Mouse (Mus musculus) skeletal muscle tissue, adult 2 months (tissue): ENCODE measurements around the gene Col24a1.

Source experiments
- DNase-seq: peaks from one replicate; pipeline ENCODE4 v3.0.0-alpha.2; 2012; ENCODE audit warnings: low read depth, low spot score

Col24a1 gene

DNA sequence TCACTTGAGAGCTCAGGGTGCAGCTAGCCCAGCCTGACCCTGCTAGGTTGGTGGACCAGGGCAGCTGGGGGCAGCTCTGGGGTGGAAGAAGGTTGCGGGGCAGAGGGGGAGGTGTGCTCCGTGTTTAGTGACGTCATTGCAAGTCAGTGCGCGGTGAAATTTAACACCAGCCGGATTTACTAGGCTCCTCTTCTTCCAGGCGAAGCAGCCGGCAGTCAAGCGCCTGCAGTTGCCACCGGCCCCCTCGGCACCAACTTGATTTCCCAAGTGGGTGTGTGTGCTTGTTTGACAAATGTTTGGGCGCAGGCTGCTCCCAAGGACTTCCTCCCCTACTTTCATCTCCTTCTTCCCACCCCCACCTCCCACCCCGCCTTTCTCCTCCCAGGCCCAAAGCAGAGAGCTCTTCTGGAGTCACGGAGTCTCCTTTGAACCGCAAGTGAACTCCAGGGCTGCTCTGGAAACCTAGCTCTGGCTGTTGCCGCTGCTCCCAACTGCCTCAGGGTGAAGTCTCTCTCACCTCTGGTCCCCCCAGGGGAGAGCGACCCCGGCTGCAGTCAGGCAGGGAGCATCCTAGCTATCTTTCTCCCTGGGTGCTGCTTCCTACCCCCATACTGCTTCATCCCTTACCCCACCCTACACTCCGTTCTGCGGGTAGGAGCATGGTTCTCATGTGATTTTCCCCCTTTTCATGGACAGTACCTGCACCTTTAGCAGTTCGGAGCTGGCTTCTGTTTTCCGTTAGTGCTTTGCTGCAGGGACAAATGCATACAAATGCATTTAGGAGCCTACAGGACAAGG is at the start of gene Col24a1:
Gene Col24a1 (plus strand): TSS at position 136 of the 798 bp plus-strand sequence.
- peak; percentile 39 for DNase-seq

DNA sequence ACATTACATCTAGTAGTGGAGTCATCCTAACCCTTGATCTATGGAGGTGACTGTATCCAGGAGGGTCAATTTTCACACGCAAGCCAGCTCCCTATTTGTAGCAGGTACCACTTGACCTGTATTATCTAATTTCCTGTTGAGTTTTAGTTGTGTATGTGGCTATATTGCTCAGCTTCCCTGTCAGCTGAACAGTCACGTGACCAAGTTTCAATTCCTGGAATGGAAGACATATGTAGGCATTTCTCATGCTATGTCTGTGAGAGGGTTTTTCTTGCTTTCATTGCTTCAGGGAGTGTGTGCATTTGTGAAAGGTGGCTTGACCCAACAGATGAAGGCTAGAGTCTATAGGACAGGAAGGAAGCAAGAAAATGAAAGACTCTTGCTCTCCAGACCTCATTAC is 44.2 kb upstream of the Col24a1 start:
- DNase-seq, result no peak

DNA sequence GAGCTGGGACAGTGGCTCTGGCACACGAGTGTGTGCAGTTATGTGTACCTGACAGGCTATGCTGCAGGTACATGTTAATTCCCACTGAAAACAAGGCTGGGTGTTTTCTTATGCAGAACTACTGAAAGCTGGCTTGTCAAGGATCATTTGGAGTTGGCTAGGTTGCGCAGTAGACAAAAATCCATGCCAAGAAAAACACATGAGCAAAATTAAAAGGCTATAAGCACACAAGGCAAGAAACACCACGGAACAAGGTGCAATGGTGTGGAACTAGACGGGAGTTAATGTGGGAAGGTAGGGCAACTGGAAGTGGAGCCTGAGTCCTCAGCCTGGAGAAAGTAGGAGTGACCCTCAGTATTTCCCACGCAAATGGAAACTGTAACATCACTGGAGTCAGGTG is 39.2 kb upstream of the Col24a1 start:
- no peak for DNase-seq

DNA sequence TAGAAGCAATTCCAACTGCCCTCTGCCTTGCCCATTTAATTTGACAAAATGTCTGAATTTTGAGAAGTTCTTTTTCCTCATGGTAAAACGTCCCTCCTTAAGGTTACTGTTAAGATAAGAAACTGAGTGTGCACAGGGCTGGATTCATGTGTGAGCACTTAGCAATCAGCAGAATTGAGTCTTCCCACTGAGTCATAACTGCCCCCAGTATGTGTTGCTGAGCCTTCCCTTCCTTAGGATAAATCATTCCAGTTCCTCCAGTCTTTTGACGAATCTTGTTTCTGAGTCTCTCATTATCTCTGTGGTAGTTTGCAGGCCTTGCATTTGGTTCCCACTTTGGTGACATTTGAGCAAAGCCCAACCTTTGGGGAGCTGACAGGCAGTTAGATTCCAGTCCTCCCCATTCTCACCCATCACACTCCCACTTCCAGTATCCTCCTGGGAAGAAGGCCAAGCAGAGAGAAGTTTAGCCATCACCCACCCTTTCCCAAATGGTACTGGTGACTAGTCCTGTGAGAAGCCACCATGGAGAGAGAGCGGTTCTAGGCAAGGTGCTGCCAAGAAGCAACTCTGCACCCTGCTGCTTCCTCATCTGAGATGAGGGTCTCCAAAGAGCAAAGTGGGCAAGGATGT is 37.4 kb upstream of the Col24a1 start:
- DNase-seq, result no peak

DNA sequence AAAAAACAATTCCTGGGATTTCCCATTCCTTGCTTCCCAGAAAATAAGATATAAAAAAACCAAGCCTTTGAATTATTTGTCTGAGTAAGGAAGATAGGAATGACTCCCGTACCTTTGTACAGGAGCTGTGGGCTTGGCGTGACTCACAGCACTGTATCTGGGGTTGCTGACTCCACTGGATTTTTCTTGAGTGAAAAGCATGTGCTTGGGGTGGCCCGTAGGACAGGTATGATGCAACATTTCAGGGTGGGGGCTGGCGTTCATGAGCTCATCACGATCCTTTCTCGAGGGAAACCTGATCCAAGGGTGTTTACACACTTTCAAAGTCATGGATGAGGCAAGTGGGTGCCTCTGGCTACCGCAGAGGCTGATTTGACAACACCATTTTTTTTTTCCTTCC is 35.6 kb upstream of the Col24a1 start:
- DNase-seq, result no peak

DNA sequence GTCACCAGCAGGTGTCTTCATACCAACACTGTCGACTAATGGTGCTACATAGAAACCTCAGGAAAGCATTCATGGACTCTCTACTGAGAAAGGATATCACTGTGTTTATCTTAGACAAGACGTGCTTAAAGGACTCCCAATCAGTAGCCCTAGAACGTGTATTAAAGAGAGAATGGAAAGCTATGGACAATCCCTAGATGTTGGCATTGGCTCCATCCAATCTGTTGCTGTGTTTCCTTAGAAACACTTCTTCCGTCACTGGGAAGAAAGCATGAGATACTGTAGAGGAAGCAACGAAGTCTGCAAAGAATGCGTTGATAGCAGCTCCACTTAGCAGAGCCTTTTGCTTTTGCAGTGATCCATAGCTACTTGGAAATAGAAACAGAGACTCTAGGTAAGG is 32.6 kb upstream of the Col24a1 start:
- DNase-seq, result no peak

DNA sequence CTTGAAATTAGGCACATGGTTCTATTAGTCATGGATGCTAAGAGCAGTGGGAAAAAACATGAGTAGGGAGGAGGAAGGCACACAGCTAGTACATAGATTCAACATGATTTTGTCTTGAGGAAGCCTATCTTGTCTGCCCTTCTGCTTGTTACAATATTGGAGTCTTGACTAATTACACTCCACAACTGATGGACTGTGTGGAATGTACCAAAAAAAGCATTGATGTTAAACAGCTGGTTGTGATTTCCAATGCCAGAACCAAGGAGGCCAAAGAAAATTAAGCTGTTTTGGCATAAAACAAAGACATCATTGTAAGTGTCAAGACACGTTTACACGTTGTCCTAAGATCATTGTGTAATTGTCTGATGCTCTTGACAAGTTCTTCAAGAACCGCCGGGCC is 29.1 kb upstream of the Col24a1 start:
- no peak for DNase-seq

DNA sequence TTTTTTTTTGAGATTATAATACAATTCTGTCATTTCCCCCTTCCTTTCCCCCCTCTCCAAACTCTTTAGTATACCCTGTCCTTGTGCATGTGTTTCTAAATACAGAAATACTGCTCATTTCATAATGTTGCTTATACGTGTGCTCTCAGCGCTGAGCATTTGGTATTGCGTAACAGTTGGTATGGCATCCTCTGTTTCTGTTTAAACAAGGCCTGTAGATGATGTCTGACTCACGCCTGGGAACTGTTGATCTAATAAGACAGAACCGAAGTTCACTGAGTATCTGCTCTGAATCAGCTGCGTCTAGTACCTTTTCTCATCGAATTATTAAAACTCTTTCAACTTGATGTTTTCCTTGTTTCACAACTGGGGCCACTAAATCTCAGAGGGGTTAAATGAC is 24.2 kb upstream of the Col24a1 start:
- DNase-seq, result no peak

DNA sequence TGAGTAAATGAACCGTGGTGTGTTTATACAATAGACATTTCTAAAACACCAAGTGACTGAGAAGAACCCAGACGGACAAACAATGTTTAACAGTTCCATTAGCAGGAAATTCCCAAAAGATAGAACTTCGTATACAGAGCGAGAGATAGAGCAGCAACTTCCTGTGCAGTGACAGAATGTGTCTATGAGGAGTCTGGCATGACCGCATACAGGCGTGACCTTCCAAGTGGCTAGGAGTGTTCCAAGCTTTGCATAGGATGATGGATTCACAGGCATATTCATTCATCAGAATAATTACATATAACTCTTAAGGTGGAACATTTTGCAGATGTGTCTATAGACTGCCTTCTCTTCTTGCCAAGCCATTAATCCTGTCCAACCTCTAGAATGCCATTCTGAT is 18.1 kb upstream of the Col24a1 start:
- DNase-seq, result no peak

DNA sequence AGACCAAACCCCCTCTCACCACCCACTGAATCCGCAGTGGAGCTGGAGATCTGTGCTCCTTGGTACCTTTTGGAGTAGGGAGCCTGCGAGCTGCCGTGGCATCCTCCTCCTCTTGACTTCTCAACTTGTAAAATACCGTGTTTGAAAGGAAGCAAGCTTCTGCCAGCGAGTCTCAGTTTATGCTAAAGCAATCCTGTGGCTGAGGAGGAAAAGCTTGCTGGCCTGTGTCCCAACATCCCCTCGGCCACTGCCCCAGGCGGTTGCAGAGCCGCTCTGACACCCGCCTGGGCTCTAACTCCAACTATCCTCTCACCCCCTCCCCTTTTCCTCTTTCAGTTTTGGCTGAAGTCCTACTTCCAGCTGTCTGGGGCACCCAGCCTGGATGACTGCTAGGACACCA is 935 bp downstream of the Col24a1 start:
- DNase-seq, result no peak

DNA sequence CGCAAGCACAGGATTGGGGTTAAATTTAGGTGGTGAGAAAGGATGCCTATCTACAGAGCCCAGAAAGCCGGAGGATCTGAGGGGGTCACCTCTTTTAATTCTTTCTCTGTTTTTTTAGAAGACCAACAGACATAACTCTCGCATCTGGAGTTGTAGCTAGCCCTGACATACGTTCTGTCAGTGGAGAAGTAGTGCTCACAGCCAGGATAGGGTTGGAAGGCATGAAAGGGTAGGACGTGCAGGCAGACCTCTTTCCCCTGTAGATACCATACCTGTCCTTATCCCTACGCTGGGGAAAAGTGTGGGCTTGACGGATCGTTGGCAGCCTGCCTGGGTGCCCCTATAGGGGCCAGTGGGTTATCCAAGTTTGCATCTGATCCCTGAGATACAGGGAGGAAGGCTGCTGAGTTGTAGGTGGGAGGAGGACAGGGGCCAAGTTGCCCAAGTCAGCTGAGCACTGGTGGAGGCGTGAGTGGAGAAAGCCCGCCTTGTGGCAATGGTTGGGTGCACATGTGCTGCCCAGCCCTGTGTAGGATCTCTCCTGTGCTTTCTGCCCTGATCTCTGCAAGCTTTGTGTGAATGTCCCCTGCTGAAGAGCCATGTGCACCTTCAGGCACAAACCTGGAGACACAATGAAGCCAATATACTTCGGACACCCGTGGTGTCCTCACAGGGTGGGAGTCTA is 1.5 kb downstream of the Col24a1 start:
- no peak for DNase-seq

DNA sequence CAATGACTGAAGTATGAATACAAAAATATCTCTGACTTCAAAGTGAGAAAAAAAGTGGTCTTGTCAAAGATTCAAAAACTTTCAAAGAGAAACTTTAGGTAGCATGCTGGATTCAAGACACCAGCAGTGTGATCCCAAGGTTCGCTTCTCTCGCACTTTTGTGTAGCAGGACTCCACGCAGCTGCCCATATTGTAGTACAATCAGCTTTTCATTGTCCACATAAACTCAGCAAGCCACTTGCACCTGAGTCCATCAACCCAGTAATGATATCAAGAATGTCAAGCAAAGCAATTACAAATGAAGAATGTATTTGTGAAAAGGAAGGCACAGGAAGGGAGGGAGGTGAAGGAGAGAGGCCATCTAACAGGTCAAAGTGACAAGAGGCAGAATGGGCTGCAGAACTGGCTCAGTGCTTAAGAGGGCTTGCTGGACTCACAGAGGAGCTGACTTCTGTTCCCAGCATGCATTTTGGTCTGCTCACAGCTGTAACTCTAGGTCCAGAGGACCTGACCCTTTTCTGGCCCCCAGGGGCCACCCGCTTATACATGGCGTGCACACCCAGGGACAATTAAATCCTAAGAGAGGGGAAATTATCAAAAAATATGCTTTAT is 7.8 kb downstream of the Col24a1 start:
- DNase-seq, result no peak

DNA sequence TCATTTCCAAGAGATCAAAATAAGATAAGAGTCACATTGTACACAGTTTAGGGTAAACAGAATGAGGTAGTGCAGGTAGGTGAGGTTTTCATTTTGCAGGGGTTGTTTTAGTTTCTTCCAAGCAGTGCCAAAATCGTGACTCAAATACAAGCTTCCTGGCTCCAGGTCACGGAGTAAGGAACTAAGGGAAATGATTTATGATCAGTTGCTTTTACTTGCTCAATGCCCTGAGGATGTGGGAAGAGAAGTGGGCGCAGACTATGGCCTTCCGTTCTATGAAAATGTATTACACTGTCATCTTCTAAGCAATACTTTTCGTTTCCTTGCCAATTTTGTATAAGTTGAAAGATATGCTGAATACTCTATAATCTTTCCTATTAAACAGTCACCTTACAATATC is 13.0 kb downstream of the Col24a1 start:
- DNase-seq, result no peak

DNA sequence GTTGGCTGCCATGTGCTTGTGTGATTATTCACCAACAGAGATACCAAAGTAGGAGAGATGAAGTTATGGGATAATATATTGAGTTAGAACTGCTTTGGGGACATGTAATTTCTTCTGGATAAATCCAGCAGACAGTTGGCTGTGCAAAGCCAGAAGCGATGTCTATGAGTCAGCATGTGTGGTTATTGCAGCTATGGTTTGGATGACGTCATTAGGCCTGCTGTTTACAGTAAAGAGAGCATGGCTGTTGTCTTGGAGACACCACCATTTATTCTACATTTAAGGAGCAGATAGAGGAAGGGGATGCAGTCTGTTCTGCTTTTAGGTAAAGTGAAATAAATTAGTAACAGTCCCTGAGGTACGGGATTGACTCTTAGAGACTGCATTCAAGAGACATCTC is 14.9 kb downstream of the Col24a1 start:
- DNase-seq, result no peak

DNA sequence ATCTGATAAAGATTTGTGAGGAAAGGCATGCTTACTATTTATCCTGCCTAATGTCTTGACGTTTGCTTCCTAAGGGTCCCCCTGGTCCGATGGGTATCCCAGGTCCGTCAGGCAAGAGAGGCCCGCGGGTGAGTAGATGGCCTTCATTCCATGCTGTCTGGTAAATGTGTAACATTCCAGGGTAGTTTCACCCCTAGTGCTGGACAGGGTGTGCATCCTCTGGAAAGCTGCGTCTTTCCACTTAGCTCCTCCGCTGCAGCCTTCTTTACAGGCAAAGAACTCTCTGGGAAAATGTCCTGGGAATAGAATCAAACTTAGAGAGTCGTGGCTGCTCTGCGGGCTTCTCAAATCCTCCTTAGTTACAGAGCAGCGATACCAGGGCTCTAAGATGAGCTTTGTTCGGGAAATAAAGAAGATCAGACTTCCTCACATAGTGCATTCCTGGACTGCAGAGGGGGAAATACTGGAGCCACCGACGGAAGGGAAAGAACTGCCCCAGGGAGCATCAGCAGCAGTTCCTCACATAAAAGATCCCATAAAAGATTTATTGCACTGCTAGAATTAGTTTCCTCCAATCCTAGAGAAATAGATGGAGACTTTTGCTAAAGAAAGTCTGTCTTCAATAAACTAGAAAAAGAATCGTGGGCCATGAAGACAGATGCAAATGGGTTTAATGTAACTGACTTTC is 28.5 kb downstream of the Col24a1 start:
- no peak for DNase-seq

DNA sequence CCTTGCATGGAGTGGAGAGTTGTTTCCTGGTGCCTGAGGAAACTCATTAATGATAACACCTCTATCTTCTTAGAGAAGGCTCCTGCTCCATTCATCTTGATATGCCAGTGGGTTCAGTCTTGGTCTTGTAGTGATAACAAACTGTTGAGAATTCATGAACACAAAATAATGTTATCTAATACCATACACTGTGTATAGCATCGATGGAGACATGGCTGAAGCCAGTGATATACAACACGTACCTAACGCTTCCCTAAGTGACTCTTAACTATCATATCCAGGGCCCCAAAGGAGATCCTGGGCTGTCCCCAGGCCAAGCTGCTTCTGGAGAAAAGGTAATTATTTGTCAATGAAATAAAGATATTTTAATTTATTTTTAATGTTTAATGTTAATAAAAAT is 33.1 kb downstream of the Col24a1 start:
- DNase-seq, result no peak

DNA sequence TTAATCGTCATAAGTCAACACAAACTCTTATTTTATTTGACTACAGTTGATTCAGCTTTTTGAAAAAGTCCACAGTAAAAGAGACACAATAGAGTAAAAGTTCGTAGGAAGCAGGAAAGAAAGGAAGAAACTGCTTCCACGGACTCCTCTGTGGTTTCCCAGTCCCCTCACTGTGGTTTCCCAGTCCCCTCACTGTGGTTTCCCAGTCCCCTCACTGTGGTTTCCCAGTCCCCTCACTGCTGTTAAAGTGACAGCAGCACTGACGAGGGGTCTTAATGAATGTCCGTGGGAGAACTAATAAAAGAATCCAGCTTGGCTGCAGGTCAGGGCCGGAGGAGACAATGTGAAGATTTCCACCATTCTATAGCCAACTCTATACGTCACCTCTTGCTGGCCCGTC is 39.4 kb downstream of the Col24a1 start:
- DNase-seq, result no peak

DNA sequence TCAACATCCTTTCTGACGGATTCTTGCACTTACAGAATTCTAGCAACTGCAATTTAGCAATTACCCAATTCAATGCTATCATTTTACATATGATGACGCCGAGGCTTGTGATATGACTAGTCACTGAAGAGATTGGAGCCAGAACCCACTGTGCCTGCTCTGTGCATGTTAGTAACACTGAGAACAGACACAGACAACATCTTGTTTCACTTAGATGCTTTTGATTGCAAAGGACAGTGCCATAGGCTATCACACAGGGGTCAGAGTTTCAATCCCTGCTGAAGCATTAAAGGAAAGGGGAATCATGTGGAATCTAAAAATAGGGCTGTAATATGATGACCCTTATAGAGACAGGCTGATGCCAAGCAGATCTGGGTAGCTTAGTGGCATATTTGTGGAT is 41.8 kb downstream of the Col24a1 start:
- DNase-seq, result no peak

DNA sequence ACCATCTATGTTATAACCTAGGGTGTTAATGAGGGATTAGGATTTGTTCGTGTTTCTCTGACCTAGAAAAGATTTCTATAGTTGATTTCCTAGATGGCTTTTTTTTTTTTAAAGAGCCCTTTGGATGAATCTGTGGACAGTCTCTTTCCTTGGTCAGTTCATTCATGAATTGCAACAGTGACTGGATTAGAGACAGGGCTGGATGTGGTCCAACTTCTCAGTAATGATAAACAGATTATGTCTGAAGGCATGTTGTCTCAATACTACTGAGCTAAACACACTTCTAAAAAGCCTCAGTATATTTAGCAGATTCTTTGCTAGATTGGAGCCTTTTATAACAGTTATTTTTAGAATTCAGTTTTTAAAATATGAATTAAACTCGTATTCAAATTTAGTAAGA is 44.9 kb downstream of the Col24a1 start:
- DNase-seq, result no peak

DNA sequence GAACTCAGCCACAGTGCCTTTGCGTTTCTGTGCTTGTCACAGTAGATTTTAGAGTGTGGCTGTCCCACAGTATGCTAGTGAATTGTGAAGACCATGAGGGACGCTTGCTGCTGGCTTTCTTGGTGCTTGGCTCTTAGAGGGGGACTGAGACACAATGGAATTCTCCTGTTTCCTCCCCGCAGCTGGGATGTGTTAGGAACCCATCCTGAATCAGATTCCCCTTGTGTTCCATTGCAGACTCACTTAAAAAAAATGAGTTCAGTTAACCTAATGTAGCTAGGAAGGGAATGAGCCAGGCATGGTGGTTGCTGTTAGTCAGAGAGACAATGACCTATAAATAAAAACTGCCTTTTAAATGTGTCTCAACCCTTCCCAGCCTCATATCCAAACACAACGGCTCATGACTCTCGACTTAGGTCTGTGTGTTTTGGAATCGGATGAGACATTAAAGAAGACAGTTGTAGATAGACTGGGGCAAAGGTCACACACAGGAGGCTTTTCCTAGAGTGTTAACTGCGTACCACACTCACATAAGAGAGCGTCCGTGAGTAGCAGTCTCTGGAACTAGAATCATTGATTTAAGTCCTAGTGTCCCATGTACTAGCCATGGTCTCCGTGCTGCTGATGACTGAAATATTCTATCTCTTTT is 47.7 kb downstream of the Col24a1 start:
- DNase-seq, result no peak

DNA sequence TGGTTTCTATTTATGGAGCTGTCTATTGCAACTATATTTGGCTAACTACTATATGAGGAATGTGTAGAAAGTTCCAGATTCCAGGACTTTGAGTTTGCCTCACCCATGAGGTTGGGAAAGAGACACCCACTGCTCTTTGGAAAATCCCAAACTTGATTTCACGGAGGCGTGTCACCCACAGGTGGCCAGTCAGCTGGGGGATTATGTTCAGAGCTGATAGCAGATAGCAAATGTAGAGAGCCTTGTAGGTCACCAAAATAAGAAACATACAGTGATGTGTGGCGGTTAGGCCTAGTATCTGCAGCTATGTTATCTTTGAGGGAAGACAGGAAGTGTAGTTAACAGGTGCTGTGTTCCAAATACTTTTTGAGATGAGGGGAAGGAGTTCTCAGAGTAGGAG is 56.4 kb downstream of the Col24a1 start:
- DNase-seq, result no peak
